Mouse (Mus musculus) liver, postnatal 0 days (tissue): ENCODE data around the gene Pigh.

ENCODE experiments used
- CTCF ChIP-seq: sonication (generic); IDR thresholded peaks from 2 replicates; pipeline ENCODE4 v1.5.1; 2016; ENCODE audit warnings: antibody characterized with exemption, low read depth
- EP300 ChIP-seq: IDR thresholded peaks from 2 replicates; pipeline ENCODE4 v1.6.1; 2016; ENCODE audit warnings: antibody characterized with exemption, low read depth, mild to moderate bottlenecking

DNA sequence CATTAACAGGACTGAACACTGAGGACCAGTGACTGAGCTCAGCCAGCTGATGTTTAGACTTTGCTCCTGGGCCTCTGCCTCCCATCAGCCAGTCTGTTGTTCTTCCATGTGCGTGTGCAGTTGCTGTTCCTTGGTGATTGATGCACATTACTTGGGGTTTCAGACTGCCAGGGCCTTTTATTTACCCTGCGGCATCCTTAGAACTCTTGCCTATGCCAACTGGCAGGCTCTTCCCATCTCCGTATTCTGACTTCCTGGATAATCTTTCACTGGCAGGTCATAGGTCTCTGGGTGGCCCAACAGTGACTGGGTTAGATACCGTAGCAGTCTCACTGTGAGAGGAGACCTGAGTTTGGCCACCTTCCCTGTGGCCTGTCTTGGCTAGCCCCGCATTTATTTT is 21.9 kb downstream of the Pigh start:
- TF ChIP-seq EP300 (no peak), CTCF (no peak)
